Mouse (Mus musculus) limb, embryonic 14.5 days (tissue): ENCODE measurements at regions not wholly inside any gene's neighbourhood (a gene's known extent, or its start where the extent isn't known, plus 50 kb on each side); places are given as distances from the start of the nearest gene placed in this dataset.
A peak's percentile ranks its signal among the peaks of the same experiment; 100 is the strongest.
"Not testable (repeated sequence)": the region's sequence is repeated elsewhere in the genome, so short reads cannot be mapped to it uniquely, and the experiment has no call there.

ENCODE experiments used
- ATAC-seq: fragments of 200-750 bp; cut with Nextera tagmentation; 2 replicates; pipeline ENCODE4 v1.8.0; 2017; ENCODE audit warnings: low read depth, moderate number of reproducible peaks, moderate TSS enrichment; ENCODE audit not compliant: low FRiP score
- DNase-seq: peaks from one replicate; pipeline ENCODE4 v3.0.0-alpha.2; 2015; ENCODE audit warnings: low spot score
- H3K27ac ChIP-seq: fragments of 300-500 bp; sonication (generic); replicated peaks from 2 replicates; pipeline ENCODE4 v1.5.1; 2014; ENCODE audit warnings: low read depth, mild to moderate bottlenecking, low read length, moderate library complexity, mixed read lengths
- H3K27me3 ChIP-seq: fragments of 300-500 bp; sonication (generic); 2 replicates; pipeline ENCODE4 v1.6.1; 2014; ENCODE audit warnings: low read length, mixed read lengths; ENCODE audit not compliant: control insufficient read depth, insufficient read depth
- H3K36me3 ChIP-seq: fragments of 300-500 bp; sonication (generic); 2 replicates; pipeline ENCODE4 v1.6.1; 2014; ENCODE audit warnings: mild to moderate bottlenecking, low read length, moderate library complexity, mixed read lengths; ENCODE audit not compliant: control insufficient read depth, insufficient read depth
- H3K4me1 ChIP-seq: fragments of 300-500 bp; sonication (generic); 2 replicates; pipeline ENCODE4 v1.6.1; 2014; ENCODE audit warnings: antibody characterized with exemption, low read length, mixed read lengths; ENCODE audit not compliant: control insufficient read depth, insufficient read depth
- H3K4me2 ChIP-seq: fragments of 300-500 bp; sonication (generic); replicated peaks from 2 replicates; pipeline ENCODE4 v1.6.1; 2014; ENCODE audit warnings: low read depth, mild to moderate bottlenecking, low read length, moderate library complexity; ENCODE audit not compliant: severe bottlenecking
- H3K4me3 ChIP-seq: fragments of 300-500 bp; sonication (generic); replicated peaks from 2 replicates; pipeline ENCODE4 v1.5.1; 2014; ENCODE audit warnings: low read length
- H3K9ac ChIP-seq: fragments of 300-500 bp; sonication (generic); 2 replicates; pipeline ENCODE4 v1.6.1; 2014; ENCODE audit warnings: mild to moderate bottlenecking, low read depth, low read length, moderate library complexity; ENCODE audit not compliant: severe bottlenecking
- H3K9me3 ChIP-seq: fragments of 300-500 bp; sonication (generic); 2 replicates; pipeline ENCODE4 v1.6.1; 2016; ENCODE audit warnings: low read length; ENCODE audit not compliant: control insufficient read depth
- POLR2A ChIP-seq: fragments of 200-500 bp; IDR thresholded peaks from 2 replicates; pipeline ENCODE4 v1.8.0; 2012; ENCODE audit warnings: inconsistent platforms, mild to moderate bottlenecking, moderate library complexity, borderline replicate concordance; ENCODE audit not compliant: insufficient read depth, insufficient read length; ENCODE audit errors: extremely low read depth
- WGBS: fragments of 180-500 bp; shearing (Covaris S2); extraction: QIAGEN DNeasy Blood & Tissue Kit; methylation state at CpG from one replicate; pipeline ENCODE4 v1.1.7; 2014; 5-methylcytosine and 5-hydroxymethylcytosine counted together

DNA sequence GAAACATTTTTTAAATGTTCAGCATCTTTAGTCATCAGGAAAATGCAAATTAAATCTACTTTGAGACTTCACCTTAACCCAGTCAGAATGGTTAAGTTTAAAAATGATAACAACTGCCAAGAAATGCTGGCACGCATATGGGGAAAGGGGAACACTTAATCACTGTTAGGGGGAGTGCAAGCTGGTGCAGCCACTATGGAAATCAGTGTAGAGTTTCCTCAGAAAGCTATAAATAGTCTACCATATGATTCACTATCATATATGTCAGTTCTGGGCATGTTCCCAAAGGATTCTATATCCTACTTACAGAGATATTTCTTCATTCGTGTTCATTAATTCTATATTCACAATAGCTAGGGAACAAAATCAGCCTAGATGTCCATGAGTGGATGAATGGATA is 61.6 kb upstream of the Tra2b start:
- 79% methylated on average over 2 of the region's 2 CpGs for WGBS
- H3K36me3 ChIP-seq = no peaks in the 10 kb centered on the region
- H3K4me1 ChIP-seq = no peaks in the 10 kb centered on the region
- no peak overlapping the region for H3K4me2 ChIP-seq
- no peak overlapping the region for H3K9ac ChIP-seq
- ATAC-seq (no peak), DNase-seq (peak; percentile 47)
- no peaks in the 10 kb centered on the region for H3K9me3 ChIP-seq
- no peak overlapping the region for H3K27ac ChIP-seq
- no peak for TF ChIP-seq POLR2A
- H3K27me3 ChIP-seq = no peaks in the 10 kb centered on the region
- no peak overlapping the region for H3K4me3 ChIP-seq

DNA sequence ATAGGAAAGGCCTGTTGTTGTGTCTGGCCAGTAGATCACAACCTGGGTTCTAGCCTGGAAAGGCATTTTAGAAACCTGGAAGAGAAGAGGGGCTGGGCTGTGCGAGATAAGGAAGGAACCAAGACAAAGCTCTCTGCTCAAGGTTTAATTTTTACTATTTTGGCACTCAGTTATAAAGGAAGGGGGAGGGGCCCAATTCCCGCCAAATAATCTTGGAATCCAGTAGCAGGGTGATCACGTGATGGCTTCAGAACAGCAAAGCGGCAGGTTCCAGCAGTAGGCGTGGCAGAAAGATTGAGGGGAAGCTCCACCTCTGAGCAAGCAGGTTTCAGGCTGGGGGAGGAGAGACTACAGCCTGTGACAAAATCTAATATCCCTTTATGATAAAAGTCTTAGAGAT is 59.4 kb upstream of the Tra2b start:
- not testable (repeated sequence) for H3K4me1 ChIP-seq, H3K36me3 ChIP-seq, H3K27me3 ChIP-seq, H3K9me3 ChIP-seq, H3K4me3 ChIP-seq, H3K4me2 ChIP-seq, H3K9ac ChIP-seq, DNase-seq, H3K27ac ChIP-seq, ATAC-seq
- 64% methylated on average over 5 of the region's 5 CpGs for WGBS

GRCm38 (mm10) chr16:22316251-22316711 is 50.5 kb upstream of the Tra2b start:
- Histone ChIP-seq H3K4me1 (no peaks in the 10 kb centered on the region), H3K27ac (no peak overlapping the region), H3K9ac (no peak overlapping the region), H3K27me3 (no peaks in the 10 kb centered on the region), H3K9me3 (no peaks in the 10 kb centered on the region), H3K4me3 (no peak overlapping the region), H3K36me3 (no peaks in the 10 kb centered on the region), H3K4me2 (no peak overlapping the region)
- ATAC-seq (no peak), DNase-seq (peak; percentile 13)
- 61% methylated on average over 8 of the region's 8 CpGs for WGBS
- TF ChIP-seq POLR2A = no peak
